Mouse (Mus musculus) E14TG2a.4 (cell line): ENCODE measurements at regions not wholly inside any gene's neighbourhood (a gene's known extent, or its start where the extent isn't known, plus 50 kb on each side); places are given as distances from the start of the nearest gene placed in this dataset.

Experiments used
- CTCF ChIP-seq: conservative IDR thresholded peaks from 2 replicates; pipeline ENCODE4 v1.5.1; 2014; ENCODE audit warnings: low read length
- NANOG ChIP-seq: IDR thresholded peaks from 2 replicates; pipeline ENCODE4 v1.6.1; 2014; ENCODE audit warnings: borderline replicate concordance, low read length, mixed read lengths
- POU5F1 ChIP-seq: IDR thresholded peaks from 2 replicates; pipeline ENCODE4 v1.6.1; 2014; ENCODE audit warnings: low read length, borderline replicate concordance

DNA sequence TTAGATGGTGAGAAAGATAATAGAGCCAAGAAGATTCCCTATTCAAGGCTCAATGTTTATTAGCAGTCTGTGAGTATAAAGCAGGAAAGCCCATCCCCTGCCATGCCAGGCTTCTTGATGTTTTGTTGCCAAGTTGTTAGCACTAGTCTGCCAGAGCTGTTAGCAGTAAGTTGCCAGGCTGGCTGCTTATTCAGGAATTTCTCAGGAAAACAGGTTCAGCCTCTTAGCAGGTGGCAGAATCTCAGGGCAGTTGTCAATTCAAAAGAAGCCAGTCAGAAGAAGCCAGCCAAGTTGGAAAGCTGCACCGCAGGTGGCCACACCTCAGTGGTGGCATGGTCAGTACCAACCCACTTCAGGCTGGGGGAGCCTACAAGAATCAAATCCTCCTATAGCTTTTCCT lies 221.6 kb downstream of the Zpld1 start:
- TF ChIP-seq CTCF (no peak), NANOG (no peak), POU5F1 (no peak)
